Mouse (Mus musculus) frontal cortex, adult (tissue): ENCODE results near the gene Pbxip1.
A peak's percentile ranks its signal among the peaks of the same experiment; 100 is the strongest.
"Not testable (repeated sequence)": the region's sequence is repeated elsewhere in the genome, so short reads cannot be mapped to it uniquely, and the experiment has no call there.

ENCODE experiments used
- ATAC-seq: cut with Nextera tagmentation; 2 replicates; pipeline ENCODE4 v1.9.2; 2017; ENCODE audit warnings: mild to moderate bottlenecking, moderate library complexity, mixed read lengths; ENCODE audit not compliant: low TSS enrichment

The Pbxip1 gene

DNA sequence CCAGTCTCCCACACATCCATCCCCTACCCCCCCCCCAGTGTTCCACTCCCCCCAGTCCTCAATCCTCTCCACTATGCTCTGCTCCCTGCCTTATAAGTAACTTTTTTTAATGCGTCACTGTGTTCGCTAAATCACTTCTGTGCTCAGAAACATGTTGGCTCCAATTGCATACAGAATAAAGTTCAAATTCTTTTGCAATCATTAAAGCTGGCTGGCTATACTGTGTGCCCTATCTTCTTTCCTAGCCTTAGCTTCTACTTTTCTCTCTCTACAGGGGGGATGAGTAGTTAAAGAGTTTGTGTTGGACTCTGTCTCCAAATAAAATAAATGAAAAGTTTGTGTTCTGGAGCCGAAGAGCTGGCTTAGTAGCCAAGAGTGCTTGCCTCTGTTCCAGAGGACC lies 26.8 kb upstream of the Pbxip1 start:
- no peak for ATAC-seq

GRCm38 (mm10) chr3:89410864-89411263 lies 25.6 kb upstream of the Pbxip1 start:
- ATAC-seq, result 0 out of 2 replicates have a peak, but pooled peaks have one; percentile 0

DNA sequence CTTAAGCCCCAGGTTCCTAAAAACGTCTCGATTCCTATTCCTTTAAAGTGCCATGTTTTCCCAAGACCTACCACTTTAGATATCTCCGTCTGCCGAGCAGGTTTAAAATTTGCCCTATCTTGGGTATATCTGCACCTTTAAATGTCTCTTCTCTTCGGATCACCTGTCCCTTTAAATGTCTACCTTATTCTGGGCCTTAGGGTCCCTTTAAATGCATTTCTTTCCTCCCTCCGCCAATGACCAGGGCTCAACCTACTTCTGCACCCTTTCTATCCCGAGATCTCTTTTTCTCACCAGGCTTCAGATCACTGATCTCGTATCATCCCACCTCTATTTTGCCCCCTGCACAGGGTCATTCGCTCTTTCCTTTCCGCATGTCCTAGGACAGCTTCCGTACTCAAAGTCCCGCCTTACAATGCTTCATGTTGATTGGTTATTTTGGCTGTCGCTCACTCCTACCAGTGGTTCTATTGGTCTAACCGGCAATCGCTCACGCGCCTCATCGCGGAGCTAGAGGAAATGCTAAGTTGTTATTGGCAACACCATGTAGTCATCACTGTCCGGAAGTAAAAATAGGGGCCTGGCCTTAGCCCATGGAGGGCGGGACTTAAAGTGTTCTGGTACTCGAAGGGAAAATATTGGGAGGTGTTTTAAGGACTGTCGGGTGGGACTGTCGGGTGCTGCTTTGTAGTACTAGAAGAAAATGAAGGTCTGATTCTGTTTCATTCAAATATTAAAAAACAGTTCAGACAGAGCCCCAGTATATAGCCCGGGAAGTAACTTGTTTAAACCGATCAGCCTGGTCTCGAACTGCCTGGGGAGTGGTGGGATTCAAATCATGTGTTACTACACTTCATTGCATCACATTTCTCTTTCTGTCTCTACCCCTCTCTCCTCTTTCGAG lies 24.8 kb upstream of the Pbxip1 start, which contains the start of gene Flad1:
Gene Flad1, minus strand, starts transcription at position 381 of the 904 bp plus-strand sequence.
- peak; percentile 97 for ATAC-seq

DNA sequence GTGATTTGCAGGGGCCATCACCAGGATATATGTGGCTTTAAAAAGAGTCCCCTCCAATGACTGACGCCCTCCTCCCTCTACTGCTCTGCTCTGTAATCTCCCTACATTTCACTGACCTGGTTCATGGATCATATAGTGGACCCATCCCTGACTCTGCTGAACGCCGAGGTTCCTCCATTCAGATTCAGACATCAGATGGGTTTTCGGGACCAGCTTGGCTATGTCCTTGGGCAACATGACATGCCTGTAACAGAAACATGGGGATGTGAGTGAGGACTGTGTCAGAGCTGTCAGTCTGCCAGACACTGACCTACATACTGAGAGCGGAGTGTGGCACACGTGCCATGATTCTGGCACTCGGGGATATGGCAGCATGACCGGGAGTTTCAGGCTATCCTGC lies 20.3 kb upstream of the Pbxip1 start:
- ATAC-seq, result no peak

DNA sequence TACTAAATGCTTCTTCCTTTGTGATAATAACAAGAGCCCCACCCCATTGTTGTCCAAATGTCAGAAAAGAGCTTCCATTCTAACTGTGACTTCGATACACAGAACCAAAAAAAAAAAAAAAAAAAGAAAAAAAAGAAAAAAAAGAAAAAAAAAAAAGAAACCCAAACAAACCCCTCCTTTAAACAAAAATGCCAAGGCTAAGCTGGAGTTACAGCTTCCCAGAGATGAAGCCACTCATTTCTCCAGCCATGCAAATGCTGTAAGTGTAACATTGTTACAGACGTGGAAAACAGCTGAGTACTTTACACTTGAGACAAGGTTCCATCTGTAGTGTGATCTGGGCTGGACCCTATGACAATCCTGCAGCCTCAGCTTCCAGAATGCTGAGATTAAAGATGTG lies 19.4 kb upstream of the Pbxip1 start:
- ATAC-seq, result no peak

GRCm38 (mm10) chr3:89417840-89418169 lies 18.7 kb upstream of the Pbxip1 start:
- ATAC-seq, result no peak

DNA sequence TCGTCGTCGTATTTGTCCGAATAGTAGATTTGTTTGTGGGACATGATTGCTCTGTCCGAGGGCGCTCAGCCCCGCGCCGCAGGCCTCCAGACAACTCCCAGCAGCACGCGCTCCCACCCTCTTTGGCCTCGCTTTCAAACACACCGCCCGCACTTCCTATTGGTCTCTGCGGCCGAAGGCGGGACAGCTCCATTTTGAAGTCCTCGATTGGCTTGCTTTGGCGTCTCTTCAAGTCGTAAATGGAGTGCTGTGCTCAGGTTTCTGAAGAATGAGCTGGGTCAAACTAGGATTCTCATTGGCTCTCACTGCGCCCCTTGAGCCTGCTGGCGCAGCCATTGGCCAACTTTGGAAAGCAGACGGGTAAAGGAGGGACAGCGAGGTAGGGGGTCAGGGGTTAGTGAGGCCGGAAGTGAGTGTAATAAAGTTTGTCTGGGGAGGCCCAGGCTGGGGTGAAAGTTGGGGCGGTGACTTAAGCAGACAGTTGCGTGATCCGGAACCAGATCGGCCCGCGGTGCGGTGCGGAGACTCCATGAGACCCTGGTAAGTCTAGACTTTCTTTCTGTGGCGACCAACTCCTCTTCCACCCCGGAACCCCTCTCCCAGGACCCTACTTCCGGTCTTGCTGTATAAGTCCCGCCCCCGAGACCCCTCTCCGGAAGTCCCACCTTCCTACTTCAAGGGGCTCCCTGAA lies 18.2 kb upstream of the Pbxip1 start, which contains the start of the genes Cks1b and Shc1:
Gene Cks1b, minus strand, starts transcription at position 214 of the 691 bp plus-strand sequence.
Gene Shc1, plus strand, starts transcription at position 274 of the 691 bp plus-strand sequence.
- ATAC-seq, result peak; percentile 87

DNA sequence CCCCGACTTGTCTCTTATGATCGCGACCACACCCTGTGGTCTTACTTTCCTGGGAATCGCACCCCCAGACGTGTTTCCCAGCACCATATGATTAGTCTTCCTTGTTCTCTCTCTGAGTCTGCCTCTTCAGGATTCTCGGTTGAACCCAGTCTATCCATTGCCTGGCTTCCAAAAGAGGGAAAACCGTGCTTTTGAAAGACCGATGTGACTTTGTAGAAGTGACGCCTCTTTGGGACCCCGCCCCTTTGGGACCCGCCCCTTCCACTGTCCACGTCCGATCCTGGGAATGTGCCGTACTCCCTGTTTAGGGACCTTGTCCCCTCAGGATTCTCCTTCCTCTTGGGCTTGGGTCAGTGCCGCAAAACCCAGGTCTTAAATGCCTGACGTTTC lies 17.6 kb upstream of the Pbxip1 start:
- ATAC-seq, result no peak

DNA sequence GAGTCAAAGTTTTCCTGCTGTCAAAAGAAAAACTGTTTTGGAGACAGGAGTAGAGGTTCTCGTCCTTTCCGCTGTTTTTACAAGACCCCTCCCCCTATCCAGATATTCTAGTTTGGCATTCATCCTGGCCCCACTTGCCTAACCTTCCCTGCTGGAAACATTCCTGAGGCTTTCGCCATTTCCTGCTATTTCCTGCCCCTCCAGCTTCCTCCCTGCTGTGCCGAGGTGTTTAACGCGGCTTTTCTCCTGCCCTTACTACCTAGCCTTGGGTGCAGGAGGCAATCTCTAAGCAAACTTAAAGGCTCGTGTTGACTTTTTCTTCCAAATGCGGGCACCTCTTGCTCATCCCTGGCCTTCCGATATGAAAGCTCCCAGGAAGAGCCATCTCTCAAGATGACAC lies 16.9 kb upstream of the Pbxip1 start:
- no peak for ATAC-seq

GRCm38 (mm10) chr3:89419981-89420380 lies 16.5 kb upstream of the Pbxip1 start:
- no peak for ATAC-seq

DNA sequence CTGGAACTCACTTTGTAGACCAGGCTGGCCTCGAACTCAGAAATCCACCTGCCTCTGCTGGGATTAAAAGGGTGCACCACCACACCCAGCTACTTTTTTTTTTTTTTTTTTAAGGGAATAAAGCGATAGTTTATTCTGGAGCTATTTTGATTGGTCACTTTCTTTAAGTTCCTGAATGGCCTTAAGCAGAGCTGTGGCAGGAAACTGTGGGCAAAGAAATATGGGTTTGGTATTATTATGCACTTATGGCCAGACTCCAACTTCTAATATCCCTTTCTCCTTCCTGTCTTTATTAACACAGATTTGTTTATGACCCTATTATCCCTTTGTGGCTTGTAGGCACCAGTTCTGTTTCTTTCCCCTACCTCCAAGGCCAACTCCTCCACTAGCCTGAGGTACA lies 16.1 kb upstream of the Pbxip1 start:
- ATAC-seq, result no peak

DNA sequence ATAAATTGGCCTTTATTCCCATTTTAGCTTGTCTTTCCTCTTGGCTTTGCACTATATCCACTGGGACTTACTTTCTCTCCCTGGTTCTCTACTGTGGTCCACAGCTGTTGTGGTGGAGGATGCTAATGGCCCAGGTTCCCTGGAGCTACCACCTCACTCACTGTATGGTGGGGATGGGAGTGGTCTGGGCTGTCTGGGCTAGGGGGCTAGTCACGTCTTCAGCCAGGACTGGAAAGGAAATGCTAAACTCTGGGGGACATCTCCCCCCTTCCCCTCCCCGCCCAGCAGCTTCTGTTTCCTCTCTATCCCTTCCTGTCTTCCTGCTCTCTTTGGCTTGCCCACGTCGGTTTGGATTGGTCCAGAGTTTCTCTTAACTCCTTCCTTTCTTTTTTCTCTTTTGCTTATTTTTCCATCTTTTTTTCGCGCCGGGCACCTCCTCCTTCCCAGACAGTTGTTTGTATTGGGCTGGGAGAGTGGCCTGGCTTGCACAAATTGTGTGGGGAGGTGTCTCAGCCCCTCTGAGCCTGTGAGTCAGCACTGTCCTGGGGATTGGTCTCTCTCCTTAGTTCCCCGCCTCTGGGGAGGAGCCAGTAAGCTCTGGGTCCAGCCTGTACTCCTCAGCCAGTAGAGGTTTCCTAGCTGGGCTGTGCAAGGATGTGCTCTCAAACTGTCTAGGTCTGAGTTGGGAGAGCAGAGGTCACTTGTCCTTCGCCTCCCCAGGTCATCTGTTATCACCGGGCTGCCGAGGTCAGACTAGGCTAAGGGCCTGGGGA lies 15.3 kb upstream of the Pbxip1 start:
- ATAC-seq, result peak; percentile 79

GRCm38 (mm10) chr3:89421810-89422473 lies 14.6 kb upstream of the Pbxip1 start:
- 0 out of 2 replicates have a peak, but pooled peaks have one; percentile 2 for ATAC-seq

DNA sequence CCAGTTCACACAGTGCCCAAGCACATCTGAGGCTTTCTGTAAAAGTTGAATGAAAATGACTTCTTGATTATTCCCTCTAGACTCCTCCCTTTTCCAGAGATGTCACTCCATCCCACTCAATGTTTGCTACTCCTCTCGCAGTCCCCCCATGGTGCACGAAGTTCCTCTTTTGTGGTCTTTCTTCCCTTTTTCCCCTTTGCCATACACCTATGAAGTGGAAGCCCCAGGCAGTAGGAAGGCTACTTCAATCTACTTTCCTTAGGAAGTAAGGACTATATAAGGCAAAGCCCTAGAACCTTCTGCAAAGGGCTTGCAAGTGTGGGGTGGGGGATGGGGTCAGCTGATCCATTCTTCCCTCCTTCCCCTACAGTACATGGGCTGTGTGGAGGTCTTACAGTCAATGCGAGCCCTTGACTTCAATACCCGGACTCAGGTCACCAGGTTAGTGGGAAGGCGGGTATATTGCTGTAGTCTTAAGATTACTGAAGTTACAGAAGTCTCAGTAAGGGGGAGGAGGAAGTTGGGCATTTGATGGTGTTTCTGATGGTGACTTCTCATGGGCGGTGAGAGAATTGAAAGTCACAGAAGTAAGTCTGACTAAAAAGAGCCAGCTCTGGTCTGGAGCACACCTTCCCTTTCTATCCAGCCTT lies 13.8 kb upstream of the Pbxip1 start:
- ATAC-seq, result no peak

- ATAC-seq, result no peak
Measured at GRCm38 (mm10) chr3:89424416-89425140, 11.9 kb upstream of the Pbxip1 start.

- ATAC-seq, result no peak
Measured at GRCm38 (mm10) chr3:89425141-89425525, 11.4 kb upstream of the Pbxip1 start.

DNA sequence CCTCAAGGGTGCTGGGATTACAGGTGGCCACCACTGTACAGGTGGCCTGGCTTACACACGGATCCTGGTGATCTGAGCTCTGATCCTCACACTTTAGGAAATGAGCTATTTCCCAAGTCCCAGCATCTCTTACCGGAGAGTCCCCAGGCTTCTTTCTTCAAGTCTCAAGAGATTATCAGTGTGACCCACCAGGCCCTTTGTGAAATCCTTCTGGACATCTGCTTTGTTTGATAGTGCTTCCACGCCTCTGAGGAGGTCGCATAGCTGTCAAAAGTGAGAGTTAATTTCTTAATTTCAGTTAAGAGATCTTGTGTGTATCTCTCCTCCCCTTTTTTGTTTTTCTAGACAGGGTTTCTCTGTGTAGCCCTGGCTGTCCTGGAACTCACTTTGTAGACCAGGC lies 10.6 kb upstream of the Pbxip1 start:
- ATAC-seq, result no peak

- not testable (repeated sequence) for ATAC-seq
Measured at GRCm38 (mm10) chr3:89429021-89429420, 7.5 kb upstream of the Pbxip1 start.

DNA sequence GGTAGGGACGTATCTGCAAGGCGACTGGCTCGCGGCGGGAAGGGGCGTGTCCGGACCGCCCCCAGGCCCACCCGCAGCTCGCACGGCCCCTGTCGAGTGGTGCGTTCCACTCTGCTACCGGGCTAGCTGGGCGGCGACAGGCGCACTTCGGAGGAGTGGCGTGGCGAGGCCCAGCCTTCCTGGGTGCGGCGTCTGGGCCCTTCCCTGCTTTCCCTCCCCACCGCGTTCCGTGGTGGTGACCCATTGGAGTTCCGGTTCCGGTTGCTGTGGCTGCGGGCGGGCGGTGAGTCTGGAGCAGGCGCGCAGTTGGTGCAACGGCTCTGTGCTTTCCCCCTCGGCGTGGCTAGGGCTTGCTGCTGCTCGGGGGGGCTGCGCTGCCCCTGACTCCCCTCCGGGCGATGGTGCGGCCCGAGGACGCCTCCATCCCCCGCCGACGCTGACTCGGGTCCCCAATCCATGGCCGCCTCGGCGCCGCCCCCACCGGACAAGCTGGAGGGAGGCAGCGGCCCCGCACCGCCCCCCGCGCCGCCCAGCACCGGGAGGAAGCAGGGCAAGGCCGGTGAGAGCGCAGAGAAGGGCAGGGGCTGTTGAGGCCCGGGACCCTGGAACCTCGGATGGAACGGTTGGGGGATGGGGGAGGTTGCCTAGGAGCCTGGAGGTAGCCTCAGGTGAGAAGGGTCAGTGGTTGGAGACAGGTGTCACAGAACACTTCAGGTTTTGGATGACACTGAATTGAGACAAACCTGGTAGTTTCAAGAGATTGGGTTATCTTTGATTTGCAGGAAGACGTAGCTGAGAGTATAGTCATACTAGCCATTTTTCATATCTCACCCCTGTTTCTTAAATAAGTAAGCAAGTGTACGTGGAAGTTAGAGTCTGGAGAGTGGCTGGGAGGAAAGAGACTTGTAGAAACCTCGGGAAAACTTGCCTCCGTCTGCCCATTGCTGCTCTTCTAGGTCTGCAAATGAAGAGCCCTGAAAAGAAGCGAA lies 6.0 kb upstream of the Pbxip1 start, which contains the start of gene Pygo2:
Gene Pygo2, plus strand, starts transcription at position 44 of the 989 bp plus-strand sequence.
- peak; percentile 98 for ATAC-seq
